In genomic region chr3:152950914-152951313, GRCm38 (mm10) we compare ENCODE assay signal across 29 mouse cellular contexts. TPM values are rescaled to one million over a fixed set of nuclear protein-coding genes. Genes with fewer than 3 reads are reported as not detected.
A peak's percentile ranks its signal among the peaks of the same experiment; 100 is the strongest.
DNase-seq lines count a peak whose midpoint lies in the region; ATAC-seq and TF ChIP-seq lines count a peak whose summit lies in the region.
"Had no signal": no experiment of that assay in that cellular context is flagged by ENCODE, and none has a peak within 500 bp of the region (broad histone marks: within the 10 kb centered on the region; RNA-seq: fewer than 3 reads in every experiment).

No protein-coding gene starts in this region.

- H3K4me3 ChIP-seq in intestine, postnatal 0 days (ENCODE audit: low read depth, low read length): no peak overlapping the region
- H3K4me3 ChIP-seq in intestine, embryonic 15.5 days (replicated peaks): no peak overlapping the region
- no peak overlapping the region for H3K4me3 ChIP-seq in spleen, adult 2 months (ENCODE audit: extremely low read depth, insufficient read depth, insufficient read length)
- H3K4me3 ChIP-seq: embryonic facial prominence, embryonic 10.5 days; embryonic facial prominence, embryonic 15.5 days; forebrain, embryonic 12.5 days; hindbrain, embryonic 10.5 days; hindbrain, embryonic 15.5 days; limb, embryonic 10.5 days; limb, embryonic 15.5 days; liver, embryonic 15.5 days; stomach, embryonic 15.5 days had no signal

- peak; percentile 23; the same call in 1 of the 2 replicates for TF ChIP-seq CTCF in intestine, postnatal 0 days (IDR thresholded peaks at IDR 0.05; ENCODE audit: low read depth)
- TF ChIP-seq CTCF in spleen, adult 2 months (IDR thresholded peaks at IDR 0.05; ENCODE audit: extremely low read depth, insufficient read depth, insufficient read length, insufficient replicate concordance): no peak

- TF ChIP-seq POLR2A in spleen, adult 2 months (IDR thresholded peaks at IDR 0.05; ENCODE audit: low read depth, low read length): no peak

- no peaks in the 10 kb centered on the region for H3K4me1 ChIP-seq in intestine, postnatal 0 days (replicated peaks; ENCODE audit: control insufficient read depth, insufficient read depth, low read length)
- H3K4me1 ChIP-seq in intestine, embryonic 15.5 days (replicated peaks): no peaks in the 10 kb centered on the region
- 0 out of 2 replicates have a peak, but pooled peaks cover 3% of the 10 kb centered on the region for H3K4me1 ChIP-seq in spleen, adult 2 months (ENCODE audit: control insufficient read depth, insufficient read depth, insufficient read length)
- H3K4me1 ChIP-seq: embryonic facial prominence, embryonic 15.5 days; forebrain, embryonic 12.5 days; hindbrain, embryonic 10.5 days; hindbrain, embryonic 15.5 days; limb, embryonic 10.5 days; limb, embryonic 15.5 days; stomach, embryonic 15.5 days had no signal

- no peaks in the 10 kb centered on the region for H3K27me3 ChIP-seq in intestine, postnatal 0 days (replicated peaks; ENCODE audit: control insufficient read depth, insufficient read depth, low read length)
- H3K27me3 ChIP-seq in intestine, embryonic 15.5 days (replicated peaks): no peaks in the 10 kb centered on the region
- no peaks in the 10 kb centered on the region for H3K27me3 ChIP-seq in spleen, adult 2 months (ENCODE audit: control insufficient read depth, insufficient read depth, low read length)
- H3K27me3 ChIP-seq: embryonic facial prominence, embryonic 15.5 days; forebrain, embryonic 12.5 days; hindbrain, embryonic 15.5 days; limb, embryonic 15.5 days; liver, embryonic 15.5 days; stomach, embryonic 15.5 days had no signal

- H3K4me2 ChIP-seq in intestine, postnatal 0 days (replicated peaks; ENCODE audit: low read depth): no peak overlapping the region
- H3K4me2 ChIP-seq in intestine, embryonic 15.5 days (replicated peaks): no peak overlapping the region
- H3K4me2 ChIP-seq: embryonic facial prominence, embryonic 15.5 days; forebrain, embryonic 12.5 days; hindbrain, embryonic 15.5 days; limb, embryonic 15.5 days; liver, embryonic 15.5 days; lung, embryonic 14.5 days; stomach, embryonic 15.5 days had no signal

- H3K36me3 ChIP-seq in intestine, postnatal 0 days (ENCODE audit: control insufficient read depth, insufficient read depth): no peaks in the 10 kb centered on the region
- no peaks in the 10 kb centered on the region for H3K36me3 ChIP-seq in intestine, embryonic 15.5 days
- no peaks in the 10 kb centered on the region for H3K36me3 ChIP-seq in spleen, adult 2 months (ENCODE audit: control insufficient read depth, insufficient read depth, low read length)
- H3K36me3 ChIP-seq: embryonic facial prominence, embryonic 10.5 days; embryonic facial prominence, embryonic 15.5 days; forebrain, embryonic 12.5 days; G1E; hindbrain, embryonic 10.5 days; hindbrain, embryonic 15.5 days; limb, embryonic 10.5 days; limb, embryonic 15.5 days; liver, embryonic 15.5 days; stomach, embryonic 15.5 days had no signal

- H3K27ac ChIP-seq in intestine, postnatal 0 days (ENCODE audit: low read depth, low read length): no peak overlapping the region
- no peak overlapping the region for H3K27ac ChIP-seq in intestine, embryonic 15.5 days
- peak overlapping the region; percentile 66; the same call in 1 of the 2 replicates for H3K27ac ChIP-seq in spleen, adult 2 months (ENCODE audit: insufficient read depth, low read length)
- H3K27ac ChIP-seq: embryonic facial prominence, embryonic 10.5 days; embryonic facial prominence, embryonic 15.5 days; forebrain, embryonic 12.5 days; hindbrain, embryonic 10.5 days; hindbrain, embryonic 15.5 days; limb, embryonic 10.5 days; limb, embryonic 15.5 days; liver, embryonic 15.5 days; stomach, embryonic 15.5 days had no signal

- no peak for DNase-seq in spleen, adult 2 months (ENCODE audit: low read depth in 1 of 2, low spot score in 2 of 2)
- no peak for DNase-seq in spleen, postnatal 10 days (ENCODE audit: low spot score in 2 of 2)
- DNase-seq in R1 (ENCODE audit: low read depth, low spot score): peak; percentile 46
- no peak for DNase-seq in urinary bladder, postnatal 4 days (ENCODE audit: low spot score in 2 of 2)
- DNase-seq in urinary bladder, postnatal 14 days (ENCODE audit: low spot score): no peak
- no peak for DNase-seq in layer of hippocampus, adult 18-20 months (ENCODE audit: low spot score in 2 of 2)
- DNase-seq: adrenal gland, postnatal 10 days; cerebellum, adult 11 months; cerebellum, postnatal 10 days; heart, postnatal 14 days; kidney, adult 8-10 months; kidney, postnatal 14 days; lung, embryonic 14.5 days; lung, postnatal 14 days; midbrain, embryonic 14.5 days had no signal

- H3K9ac ChIP-seq in intestine, postnatal 0 days (ENCODE audit: low read depth, low read length): no peak overlapping the region
- H3K9ac ChIP-seq in intestine, embryonic 15.5 days: no peak overlapping the region
- H3K9ac ChIP-seq: embryonic facial prominence, embryonic 15.5 days; forebrain, embryonic 12.5 days; hindbrain, embryonic 15.5 days; limb, embryonic 15.5 days; liver, embryonic 15.5 days; lung, embryonic 14.5 days; stomach, embryonic 15.5 days had no signal

- WGBS in intestine, postnatal 0 days: 94% methylated on average over 9 of the region's 9 CpGs
- 93% methylated on average over 9 of the region's 9 CpGs for WGBS in intestine, embryonic 15.5 days
- WGBS in spleen, adult 2 months: 91% methylated on average over 9 of the region's 9 CpGs

- no peaks in the 10 kb centered on the region for H3K9me3 ChIP-seq in intestine, postnatal 0 days (ENCODE audit: control insufficient read depth)
- H3K9me3 ChIP-seq in intestine, embryonic 15.5 days: no peaks in the 10 kb centered on the region
- H3K9me3 ChIP-seq: embryonic facial prominence, embryonic 15.5 days; forebrain, embryonic 12.5 days; G1E; hindbrain, embryonic 10.5 days; hindbrain, embryonic 15.5 days; limb, embryonic 10.5 days; limb, embryonic 15.5 days; liver, embryonic 15.5 days; stomach, embryonic 15.5 days had no signal

- ATAC-seq in intestine, postnatal 0 days: no peak
- ATAC-seq in intestine, embryonic 15.5 days: no peak

RNA-seq across cellular contexts. Expression of gene St6galnac5, which starts 31.1 kb away (rescaled TPM):
- 0.22 and 0.27 TPM in 2 replicates for polyA plus RNA-seq in intestine, postnatal 0 days (2015; fragmentation: Nextera tagmentation; extraction: Ambion mirVana)
- 0.39 and 0.40 TPM in 2 replicates for polyA plus RNA-seq in intestine, embryonic 15.5 days (2015; fragmentation: Nextera tagmentation; extraction: Ambion mirVana)
- 1.2 and 2.2 TPM in 2 replicates for polyA plus RNA-seq in spleen, adult 2 months (2012; rRNA removed)
- total RNA-seq in layer of hippocampus, adult 18-20 months (2021): 100 to 1,000 TPM; 118 to 132 TPM
- total RNA-seq: common myeloid progenitor, adult 5-6 weeks; granulocyte monocyte progenitor cell, adult 5-6 weeks; heart, postnatal 14 days had no signal
- polyA plus RNA-seq: G1E had no signal
